Mouse (Mus musculus) CH12.LX (cell line): ENCODE results near the gene Rap2c.

ENCODE experiments used
- CTCF ChIP-seq, 2 experiments: IDR thresholded peaks in 1 of 2; conservative IDR thresholded peaks in 1 of 2; 2 replicates each; pipeline ENCODE4 v1.5.1; 2011 to 2012; ENCODE audit warnings: low read depth in 2 of 2, low read length in 2 of 2, improper control_type of control experiment in 1 of 2, inconsistent platforms in 1 of 2, mild to moderate bottlenecking in 1 of 2, moderate library complexity in 1 of 2
- KAT2A ChIP-seq: IDR thresholded peaks from 2 replicates; pipeline ENCODE4 v1.6.1; 2012; ENCODE audit warnings: low read length, improper control_type of control experiment, inconsistent platforms; ENCODE audit not compliant: insufficient replicate concordance
- MAFK ChIP-seq: IDR thresholded peaks from 2 replicates; pipeline ENCODE4 v1.6.1; 2011; ENCODE audit warnings: low read length, improper control_type of control experiment; ENCODE audit not compliant: insufficient replicate concordance
- MXI1 ChIP-seq: IDR thresholded peaks from 2 replicates; pipeline ENCODE4 v1.6.1; 2011; ENCODE audit warnings: mild to moderate bottlenecking, low read depth, low read length, improper control_type of control experiment
- POLR2A ChIP-seq: IDR thresholded peaks from 2 replicates; pipeline ENCODE4 v1.6.1; 2011; ENCODE audit warnings: low read depth, mild to moderate bottlenecking, improper control_type of control experiment, low read length

- TF ChIP-seq POLR2A, result no peak
- no peak for TF ChIP-seq CTCF (conservative IDR thresholded peaks at IDR 0.05 in 1 of 2, IDR thresholded peaks at IDR 0.05 in 1 of 2; ENCODE audit: low read depth in 2 of 2, low read length in 2 of 2)
- TF ChIP-seq MAFK, result no peak
- TF ChIP-seq KAT2A, result no peak
- TF ChIP-seq MXI1, result no peak
These were observed 22.5 kb downstream of the Rap2c start for GRCm38 (mm10) chrX:50995310-50995709.
